Mouse (Mus musculus): ENCODE data around the gene Itgav.

Gene Itgav

DNA sequence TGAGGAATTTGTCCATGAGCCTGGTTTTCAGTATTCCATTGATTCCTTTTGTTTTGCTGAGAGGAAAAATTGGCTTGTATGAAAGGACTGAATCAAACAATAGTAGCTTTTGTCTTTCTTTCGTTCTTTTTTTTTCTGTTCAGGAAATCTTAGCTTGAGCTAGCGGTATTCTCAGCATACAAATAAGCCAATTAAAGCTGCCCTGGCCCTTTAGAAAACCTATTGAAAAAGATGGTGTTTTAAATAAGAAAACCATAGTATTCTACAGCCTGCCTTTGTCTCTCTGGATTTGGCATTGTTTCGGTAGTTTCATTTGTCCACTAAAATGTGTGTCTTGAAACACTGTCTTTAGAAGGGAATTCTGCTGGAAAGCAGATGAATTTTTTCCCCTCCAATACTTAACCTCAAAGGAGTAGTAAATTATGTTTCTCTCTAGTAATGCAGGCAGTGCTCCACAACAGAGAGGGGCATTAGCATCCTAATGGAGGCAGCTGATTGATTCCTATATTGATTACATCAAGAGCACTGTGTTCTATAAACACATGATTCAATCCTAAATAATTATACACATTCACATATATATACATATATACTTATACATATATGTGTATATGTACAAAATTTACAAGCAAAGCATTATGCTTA, 104.8 kb downstream of the Itgav start:
- DNase-seq, result no peak

GRCm38 (mm10) chr2:83832903-83833302, 108.7 kb downstream of the Itgav start:
- DNase-seq, result peak in 1 of 2 experiments; percentile 17

DNA sequence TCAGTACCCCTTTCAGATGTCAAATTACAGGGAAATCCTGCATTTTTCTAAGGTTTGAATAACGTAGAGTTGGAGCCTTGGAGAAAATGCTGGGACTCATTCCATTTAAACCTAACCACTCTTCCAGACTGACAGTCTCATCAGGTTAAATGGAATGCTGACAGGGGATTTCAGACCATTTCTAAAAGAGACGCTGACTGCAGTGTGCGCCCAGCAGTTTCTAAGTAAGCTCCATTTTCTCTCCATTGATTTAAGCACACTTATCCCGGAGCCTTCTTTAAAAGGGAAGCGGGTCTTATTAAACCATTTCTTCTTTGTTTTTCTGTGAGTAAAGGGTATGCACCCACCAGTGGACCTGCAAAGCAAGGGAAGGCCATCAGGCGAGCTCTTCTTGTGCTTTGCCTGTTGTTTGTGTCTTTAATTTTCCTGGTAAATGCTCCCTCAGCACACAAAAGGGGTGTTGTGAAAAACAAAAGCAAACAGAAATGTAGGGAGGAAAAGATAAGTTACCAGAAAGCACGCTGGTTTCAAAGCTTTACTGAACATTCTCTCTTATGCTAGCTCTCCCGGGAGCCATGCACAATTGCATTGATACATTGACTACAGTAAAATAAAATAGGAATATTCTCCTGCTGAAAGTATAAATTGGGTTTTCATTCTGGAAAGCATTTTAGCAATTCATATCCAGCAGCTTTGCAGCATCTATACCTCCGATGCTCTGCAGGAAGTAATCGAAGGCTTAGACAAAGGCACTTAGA, 111.3 kb downstream of the Itgav start:
- no peak for DNase-seq

DNA sequence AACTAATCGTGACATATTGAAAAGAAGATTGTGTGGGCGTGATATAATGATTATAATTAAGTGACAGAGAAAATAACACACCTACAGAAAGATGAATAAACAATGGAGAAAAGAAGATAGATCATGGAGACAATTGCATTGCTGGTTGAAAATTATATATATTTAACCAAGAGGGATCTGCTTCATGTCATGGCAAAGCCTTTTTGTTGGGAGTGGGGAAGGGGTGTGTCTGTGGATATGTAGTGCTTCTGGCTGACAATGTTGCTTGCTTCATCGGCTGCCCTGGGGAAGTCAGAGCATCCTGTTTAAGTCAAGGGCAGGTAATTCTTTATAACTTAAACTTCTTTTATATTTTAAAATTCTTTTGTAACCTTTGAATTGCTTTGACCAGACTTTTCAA, 124.3 kb downstream of the Itgav start:
- no peak for DNase-seq

- no peak for DNase-seq
These were observed 129.2 kb downstream of the Itgav start for GRCm38 (mm10) chr2:83853423-83853822.

GRCm38 (mm10) chr2:83856236-83856635, 132.0 kb downstream of the Itgav start:
- DNase-seq, result no peak
